Mouse (Mus musculus) embryonic facial prominence, embryonic 14.5 days (tissue): Measurements from ENCODE around the gene Dpp4. TPM values are rescaled to one million over a fixed set of nuclear protein-coding genes. Genes with fewer than 3 reads are reported as not detected.
A peak's percentile ranks its signal among the peaks of the same experiment; 100 is the strongest.

Source experiments
- ATAC-seq: fragments of 200-750 bp; cut with Nextera tagmentation; 2 replicates; pipeline ENCODE4 v1.8.0; 2017; ENCODE audit warnings: low read depth, moderate number of reproducible peaks, moderate TSS enrichment
- DNase-seq: peaks from one replicate; pipeline ENCODE4 v3.0.0-alpha.2; 2015; ENCODE audit warnings: low spot score
- H3K27ac ChIP-seq: fragments of 300-500 bp; sonication (generic); replicated peaks from 2 replicates; pipeline ENCODE4 v1.5.1; 2014; ENCODE audit warnings: low read depth, mild to moderate bottlenecking, low read length, moderate library complexity
- H3K27me3 ChIP-seq: fragments of 300-500 bp; sonication (generic); replicated peaks from 2 replicates; pipeline ENCODE4 v1.6.1; 2014; ENCODE audit warnings: low read length; ENCODE audit not compliant: control insufficient read depth, insufficient read depth
- H3K36me3 ChIP-seq: fragments of 300-500 bp; sonication (generic); 2 replicates; pipeline ENCODE4 v1.6.1; 2014; ENCODE audit warnings: low read length, mixed read lengths; ENCODE audit not compliant: control insufficient read depth, insufficient read depth
- H3K4me1 ChIP-seq: fragments of 300-500 bp; sonication (generic); 2 replicates; pipeline ENCODE4 v1.6.1; 2014; ENCODE audit warnings: antibody characterized with exemption, low read length; ENCODE audit not compliant: control insufficient read depth, insufficient read depth
- H3K4me2 ChIP-seq: fragments of 300-500 bp; sonication (generic); 2 replicates; pipeline ENCODE4 v1.6.1; 2014; ENCODE audit warnings: low read depth, mild to moderate bottlenecking, low read length, moderate library complexity, mixed read lengths
- H3K4me3 ChIP-seq: fragments of 300-500 bp; sonication (generic); 2 replicates; pipeline ENCODE4 v1.5.1; 2014; ENCODE audit warnings: low read depth, mild to moderate bottlenecking, low read length
- H3K9ac ChIP-seq: fragments of 300-500 bp; sonication (generic); 2 replicates; pipeline ENCODE4 v1.6.1; 2014; ENCODE audit warnings: low read depth, mild to moderate bottlenecking, low read length, moderate library complexity, mixed read lengths
- H3K9me3 ChIP-seq: fragments of 300-500 bp; sonication (generic); 2 replicates; pipeline ENCODE4 v1.6.1; 2016; ENCODE audit warnings: low read length; ENCODE audit not compliant: control insufficient read depth
- WGBS: fragments of 180-500 bp; shearing (Covaris S2); extraction: QIAGEN DNeasy Blood & Tissue Kit; methylation state at CpG from one replicate; pipeline ENCODE4 v1.1.7; 2014; 5-methylcytosine and 5-hydroxymethylcytosine counted together
- polyA plus RNA-seq: library from polyadenylated mRNA; unstranded; fragments of >200 nt; fragmentation: Nextera tagmentation; extraction: Ambion mirVana; gene quantifications from 2 replicates; pipeline ENCODE4 v1.2.1, GENCODE M21; 2014

The Dpp4 gene
- polyA plus RNA-seq, 1 experiment from 2014 or later: 9.7 TPM

- Histone ChIP-seq H3K4me3 (no peak overlapping the region), H3K9ac (no peak overlapping the region), H3K9me3 (no peaks in the 10 kb centered on the region), H3K4me2 (0 out of 2 replicates have a peak overlapping the region, but pooled peaks have one; percentile 15), H3K4me1 (no peaks in the 10 kb centered on the region), H3K27ac (no peak overlapping the region), H3K27me3 (no peaks in the 10 kb centered on the region), H3K36me3 (no peaks in the 10 kb centered on the region)
- DNase-seq (no peak), ATAC-seq (no peak)
- WGBS: 70% methylated on average over 3 of the region's 3 CpGs
These were observed 70.8 kb downstream of the Dpp4 start for GRCm38 (mm10) chr2:62341061-62341733.

GRCm38 (mm10) chr2:62339222-62339944 is 72.6 kb downstream of the Dpp4 start:
- Histone ChIP-seq H3K9me3 (no peaks in the 10 kb centered on the region), H3K9ac (no peak overlapping the region), H3K4me2 (no peak overlapping the region), H3K36me3 (no peaks in the 10 kb centered on the region), H3K27ac (no peak overlapping the region), H3K4me3 (no peak overlapping the region), H3K27me3 (no peaks in the 10 kb centered on the region), H3K4me1 (no peaks in the 10 kb centered on the region)
- 70% methylated on average over 4 of the region's 4 CpGs for WGBS
- no peak for DNase-seq
- no peak for ATAC-seq

- ATAC-seq (no peak), DNase-seq (no peak)
- H3K9ac ChIP-seq: no peak overlapping the region
- H3K4me3 ChIP-seq: no peak overlapping the region
- no peaks in the 10 kb centered on the region for H3K4me1 ChIP-seq
- no peaks in the 10 kb centered on the region for H3K27me3 ChIP-seq
- H3K4me2 ChIP-seq: no peak overlapping the region
- H3K36me3 ChIP-seq: no peaks in the 10 kb centered on the region
- H3K9me3 ChIP-seq: no peaks in the 10 kb centered on the region
- WGBS: 87% methylated on average over 7 of the region's 7 CpGs
- H3K27ac ChIP-seq: no peak overlapping the region
These were observed 74.9 kb downstream of the Dpp4 start for GRCm38 (mm10) chr2:62337086-62337485.

- no peaks in the 10 kb centered on the region for H3K9me3 ChIP-seq
- H3K36me3 ChIP-seq: no peaks in the 10 kb centered on the region
- ATAC-seq (no peak), DNase-seq (no peak)
- H3K27ac ChIP-seq: no peak overlapping the region
- H3K4me2 ChIP-seq: no peak overlapping the region
- 79% methylated on average over 4 of the region's 4 CpGs for WGBS
- H3K9ac ChIP-seq: no peak overlapping the region
- no peaks in the 10 kb centered on the region for H3K4me1 ChIP-seq
- no peak overlapping the region for H3K4me3 ChIP-seq
- no peaks in the 10 kb centered on the region for H3K27me3 ChIP-seq
These were observed 77.4 kb downstream of the Dpp4 start for GRCm38 (mm10) chr2:62334397-62335243.

- Histone ChIP-seq H3K9ac (no peak overlapping the region), H3K36me3 (no peaks in the 10 kb centered on the region), H3K4me1 (no peaks in the 10 kb centered on the region), H3K4me2 (no peak overlapping the region), H3K4me3 (no peak overlapping the region), H3K9me3 (no peaks in the 10 kb centered on the region), H3K27ac (no peak overlapping the region), H3K27me3 (no peaks in the 10 kb centered on the region)
- DNase-seq (no peak), ATAC-seq (no peak)
- 75% methylated on average over 8 of the region's 8 CpGs for WGBS
These were observed 79.6 kb downstream of the Dpp4 start for GRCm38 (mm10) chr2:62332465-62332864.

- no peak overlapping the region for H3K4me2 ChIP-seq
- no peak overlapping the region for H3K9ac ChIP-seq
- H3K27me3 ChIP-seq: no peaks in the 10 kb centered on the region
- DNase-seq (no peak), ATAC-seq (no peak)
- no peaks in the 10 kb centered on the region for H3K4me1 ChIP-seq
- H3K4me3 ChIP-seq: no peak overlapping the region
- no peaks in the 10 kb centered on the region for H3K36me3 ChIP-seq
- H3K9me3 ChIP-seq: no peaks in the 10 kb centered on the region
- 55% methylated on average over 4 of the region's 4 CpGs for WGBS
- H3K27ac ChIP-seq: no peak overlapping the region
These were observed 80.1 kb downstream of the Dpp4 start for GRCm38 (mm10) chr2:62331913-62332312.

- peak; percentile 50 for DNase-seq
These were observed 86.6 kb downstream of the Dpp4 start for GRCm38 (mm10) chr2:62325388-62325787.

GRCm38 (mm10) chr2:62323078-62323637 is 88.9 kb downstream of the Dpp4 start:
- ATAC-seq: no peak
- WGBS: 86% methylated on average over 9 of the region's 9 CpGs

More at GRCm38 (mm10) chr2:62325388-62325787, 86.6 kb downstream of the Dpp4 start:
- no peaks in the 10 kb centered on the region for H3K36me3 ChIP-seq
- 77% methylated on average over 2 of the region's 2 CpGs for WGBS
- no peak overlapping the region for H3K9ac ChIP-seq
- H3K27ac ChIP-seq: no peak overlapping the region
- H3K9me3 ChIP-seq: no peaks in the 10 kb centered on the region
- H3K4me3 ChIP-seq: no peak overlapping the region
- ATAC-seq: no peak; the same call in 1 of the 2 replicates
- H3K27me3 ChIP-seq: no peaks in the 10 kb centered on the region
- H3K4me1 ChIP-seq: no peaks in the 10 kb centered on the region
- H3K4me2 ChIP-seq: no peak overlapping the region

More at GRCm38 (mm10) chr2:62323078-62323637, 88.9 kb downstream of the Dpp4 start:
- no peak for DNase-seq
- H3K4me3 ChIP-seq: no peak overlapping the region
- H3K27me3 ChIP-seq: no peaks in the 10 kb centered on the region
- no peaks in the 10 kb centered on the region for H3K9me3 ChIP-seq
- H3K4me1 ChIP-seq: no peaks in the 10 kb centered on the region
- no peak overlapping the region for H3K4me2 ChIP-seq
- no peaks in the 10 kb centered on the region for H3K36me3 ChIP-seq
- no peak overlapping the region for H3K27ac ChIP-seq
- H3K9ac ChIP-seq: no peak overlapping the region
